Mouse (Mus musculus) embryonic fibroblast, embryonic 13.5 days (primary cell): ENCODE data around the gene Zmynd19.

Experiments
- CTCF ChIP-seq: IDR thresholded peaks from 2 replicates; pipeline ENCODE4 v1.5.1; 2011; ENCODE audit warnings: mild to moderate bottlenecking, control low read depth, low read length, moderate library complexity, borderline replicate concordance; ENCODE audit not compliant: insufficient read depth
- POLR2A ChIP-seq: IDR thresholded peaks from 2 replicates; pipeline ENCODE4 v1.6.1; 2011; ENCODE audit warnings: low read depth, mild to moderate bottlenecking, control low read depth, low read length, moderate library complexity

DNA sequence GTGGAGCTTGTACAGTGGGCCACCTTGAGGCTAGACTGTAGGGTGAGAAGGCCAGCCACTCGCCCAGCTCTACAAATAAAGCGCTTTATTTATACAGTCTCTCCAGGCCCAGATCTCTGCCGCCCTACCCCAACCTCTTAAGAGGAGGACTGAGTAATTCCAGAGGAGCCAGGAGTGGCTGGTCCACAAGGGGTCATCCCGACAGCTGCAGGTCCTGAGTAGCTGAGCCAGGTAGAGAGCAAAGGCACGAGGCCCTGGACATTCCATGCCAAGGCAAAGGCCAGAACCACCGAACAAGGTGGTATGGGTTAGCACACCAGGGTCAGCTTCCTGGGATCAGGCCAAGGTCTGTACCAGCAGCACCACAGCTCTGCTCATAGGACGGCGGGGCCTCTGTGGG, 24.3 kb upstream of the Zmynd19 start:
- TF ChIP-seq POLR2A: no peak
- no peak for TF ChIP-seq CTCF
